In the genomic region with DNA sequence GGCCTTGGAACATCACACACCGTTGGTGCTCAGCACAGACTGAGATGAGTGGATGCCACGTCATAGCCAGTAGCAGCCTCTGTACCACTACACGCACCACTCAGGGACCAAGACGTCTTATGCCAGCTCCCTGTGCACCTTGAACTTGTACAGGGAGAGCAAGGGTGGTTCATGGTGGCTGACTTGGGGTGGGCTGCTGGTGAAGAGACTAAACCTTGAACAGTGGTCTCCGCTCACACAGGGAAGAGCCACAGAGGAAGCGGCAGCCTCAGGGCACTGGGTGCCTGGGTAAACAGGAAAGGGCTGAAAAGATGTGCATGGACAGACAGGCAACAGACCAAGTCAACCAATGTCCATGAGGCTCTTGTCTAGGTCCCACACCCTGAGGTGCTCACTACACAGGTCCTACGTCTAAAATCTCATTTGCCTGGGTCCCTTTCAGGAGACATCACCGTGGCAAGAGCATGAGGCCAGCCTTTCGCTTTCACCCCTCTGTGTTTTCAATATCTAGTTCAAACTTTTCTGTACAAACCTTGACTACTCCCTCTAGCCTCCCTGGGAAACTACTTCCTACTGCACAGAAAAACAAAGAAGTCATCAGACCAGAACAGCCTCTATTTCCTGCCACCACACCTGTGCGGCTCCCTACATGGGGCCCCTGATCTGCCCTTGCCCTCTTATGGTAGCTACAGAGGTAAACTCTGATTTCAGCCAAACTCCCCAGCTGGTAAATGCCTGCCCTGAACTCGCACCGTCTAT, we compare ENCODE assay signal across 11 mouse cellular contexts. TPM values are rescaled to one million over a fixed set of nuclear protein-coding genes. Genes with fewer than 3 reads are reported as not detected.
DNase-seq lines count a peak whose midpoint lies in the region.
"Had no signal": no experiment of that assay in that cellular context is flagged by ENCODE, and none has a peak within 500 bp of the region (broad histone marks: within the 10 kb centered on the region; RNA-seq: fewer than 3 reads in every experiment).

No protein-coding gene starts in this region.

- DNase-seq in heart, adult 11 months = peak; percentile 89
- DNase-seq in heart, adult 9 months (ENCODE audit: low spot score in 2 of 2) = no peak
- DNase-seq in spleen, adult 18-20 months = peak; percentile 57 to 58
- DNase-seq in spleen, postnatal 14 days (ENCODE audit: low spot score in 2 of 2) = no peak
- DNase-seq in spleen, postnatal 36 days (ENCODE audit: low spot score in 2 of 2) = peak; percentile 82 to 83
- DNase-seq in thymus, postnatal 4 days = peak; percentile 63
- DNase-seq in adrenal gland, postnatal 4 days (ENCODE audit: low spot score in 2 of 2) = no peak
- DNase-seq in gastrocnemius, postnatal 14 days = no peak
- DNase-seq: cerebellum, postnatal 14 days; kidney, postnatal 36 days; right cerebral cortex, adult 18-20 months had no signal

- intact Hi-C loops in gastrocnemius, postnatal 14 days (cut with DNase I; ENCODE audit: low total_unique reads) = no loop called here

RNA-seq across cellular contexts. Expression of gene Traf5, which starts 5.9 kb away (rescaled TPM):
- 10 to 100 TPM; 10.7 to 10.8 TPM for total RNA-seq in adrenal gland, postnatal 4 days (2021)
- 1 to 10 TPM; 3.6 to 5.6 TPM for total RNA-seq in gastrocnemius, postnatal 14 days (2021)

RNA-seq across cellular contexts. Expression of gene Rcor3, which starts 51.4 kb away (rescaled TPM):
- total RNA-seq in adrenal gland, postnatal 4 days (2021) = 10 to 100 TPM; 50.1 to 50.4 TPM
- total RNA-seq in gastrocnemius, postnatal 14 days (2021) = 10 to 100 TPM; 17.5 to 19.8 TPM

Comparison
In these comparisons a context has a peak if more than half of its experiments do, and no peak if none do; other contexts are left out.
1. DNase-seq: peak in heart, adult 11 months (single experiment), spleen, adult 18-20 months (2 of 2), spleen, postnatal 36 days (2 of 2) and thymus, postnatal 4 days (single experiment); none in heart, adult 9 months (0 of 2), spleen, postnatal 14 days (0 of 2), adrenal gland, postnatal 4 days (0 of 2) and gastrocnemius, postnatal 14 days (single experiment).